Mouse (Mus musculus): ENCODE results near the gene Ltbp1. TPM values are rescaled to one million over a fixed set of nuclear protein-coding genes. Genes with fewer than 3 reads are reported as not detected.

Gene Ltbp1
- polyA plus RNA-seq, 1 experiment: 12.2 TPM

GRCm38 (mm10) chr17:74975192-74975591, 30.2 kb upstream of the Ltbp1 start:
- WGBS: 80% methylated on average over 6 of the region's 6 CpGs
- TF ChIP-seq POLR2A (IDR thresholded peaks at IDR 0.05; ENCODE audit: low read depth, low read length): no peak
- no peak for TF ChIP-seq CTCF (IDR thresholded peaks at IDR 0.05; ENCODE audit: extremely low read depth, insufficient read length, insufficient replicate concordance, low read depth, low read length)
- no peaks in the 10 kb centered on the region for H3K36me3 ChIP-seq (ENCODE audit: control insufficient read depth, insufficient read depth, low read length)

GRCm38 (mm10) chr17:74976167-74976985, 29.0 kb upstream of the Ltbp1 start:
- 39% methylated on average over 8 of the region's 8 CpGs for WGBS
- Histone ChIP-seq H3K4me1 (ENCODE audit: control insufficient read depth, insufficient read depth, insufficient read length, low read length) (no peaks in the 10 kb centered on the region), H3K36me3 (ENCODE audit: control insufficient read depth, insufficient read depth, low read length) (no peaks in the 10 kb centered on the region), H3K27ac (ENCODE audit: insufficient read depth, low read depth, low read length) (no peak overlapping the region), H3K27me3 (ENCODE audit: control insufficient read depth, insufficient read depth, low read length) (no peaks in the 10 kb centered on the region), H3K4me3 (ENCODE audit: low read depth, low read length) (no peak overlapping the region)
- TF ChIP-seq POLR2A (IDR thresholded peaks at IDR 0.05; ENCODE audit: low read depth, low read length) (no peak), CTCF (IDR thresholded peaks at IDR 0.05; ENCODE audit: extremely low read depth, insufficient read length, insufficient replicate concordance, low read depth, low read length) (no peak)

More at GRCm38 (mm10) chr17:74975192-74975591, 30.2 kb upstream of the Ltbp1 start:
- no peak overlapping the region for H3K27ac ChIP-seq (ENCODE audit: insufficient read depth, low read depth, low read length)
- H3K4me3 ChIP-seq (ENCODE audit: low read depth, low read length): no peak overlapping the region
- H3K4me1 ChIP-seq (ENCODE audit: control insufficient read depth, insufficient read depth, insufficient read length, low read length): no peaks in the 10 kb centered on the region
- no peaks in the 10 kb centered on the region for H3K27me3 ChIP-seq (ENCODE audit: control insufficient read depth, insufficient read depth, low read length)

- Histone ChIP-seq H3K4me3 (ENCODE audit: low read depth, low read length) (no peak overlapping the region), H3K36me3 (ENCODE audit: control insufficient read depth, insufficient read depth, low read length) (no peaks in the 10 kb centered on the region)
- 84% methylated on average over 8 of the region's 8 CpGs for WGBS
These were observed 25.6 kb upstream of the Ltbp1 start for GRCm38 (mm10) chr17:74979767-74980166.

GRCm38 (mm10) chr17:74981703-74982102, 23.7 kb upstream of the Ltbp1 start:
- TF ChIP-seq POLR2A (IDR thresholded peaks at IDR 0.05; ENCODE audit: low read depth, low read length) (no peak), CTCF (IDR thresholded peaks at IDR 0.05; ENCODE audit: extremely low read depth, insufficient read length, insufficient replicate concordance, low read depth, low read length) (no peak)
- 83% methylated on average over 5 of the region's 5 CpGs for WGBS
- Histone ChIP-seq H3K4me1 (ENCODE audit: control insufficient read depth, insufficient read depth, insufficient read length, low read length) (no peaks in the 10 kb centered on the region), H3K4me3 (ENCODE audit: low read depth, low read length) (no peak overlapping the region), H3K27ac (ENCODE audit: insufficient read depth, low read depth, low read length) (no peak overlapping the region), H3K27me3 (ENCODE audit: control insufficient read depth, insufficient read depth, low read length) (no peaks in the 10 kb centered on the region), H3K36me3 (ENCODE audit: control insufficient read depth, insufficient read depth, low read length) (no peaks in the 10 kb centered on the region)

More at GRCm38 (mm10) chr17:74979767-74980166, 25.6 kb upstream of the Ltbp1 start:
- TF ChIP-seq CTCF (IDR thresholded peaks at IDR 0.05; ENCODE audit: extremely low read depth, insufficient read length, insufficient replicate concordance, low read depth, low read length): no peak
- Histone ChIP-seq H3K4me1 (ENCODE audit: control insufficient read depth, insufficient read depth, insufficient read length, low read length) (no peaks in the 10 kb centered on the region), H3K27me3 (ENCODE audit: control insufficient read depth, insufficient read depth, low read length) (no peaks in the 10 kb centered on the region), H3K27ac (ENCODE audit: insufficient read depth, low read depth, low read length) (no peak overlapping the region)

- Histone ChIP-seq H3K27ac (ENCODE audit: insufficient read depth, low read depth, low read length) (no peak overlapping the region), H3K4me1 (ENCODE audit: control insufficient read depth, insufficient read depth, insufficient read length, low read length) (no peaks in the 10 kb centered on the region), H3K4me3 (ENCODE audit: low read depth, low read length) (no peak overlapping the region), H3K27me3 (ENCODE audit: control insufficient read depth, insufficient read depth, low read length) (no peaks in the 10 kb centered on the region), H3K36me3 (ENCODE audit: control insufficient read depth, insufficient read depth, low read length) (no peaks in the 10 kb centered on the region)
- no peak for TF ChIP-seq POLR2A (IDR thresholded peaks at IDR 0.05; ENCODE audit: low read depth, low read length)
- 55% methylated on average over 1 of the region's 1 CpGs for WGBS
These were observed 22.5 kb upstream of the Ltbp1 start for GRCm38 (mm10) chr17:74982880-74983279.

GRCm38 (mm10) chr17:74984071-74984470, 21.3 kb upstream of the Ltbp1 start:
- WGBS: 67% methylated on average over 1 of the region's 1 CpGs

GRCm38 (mm10) chr17:74984681-74985080, 20.7 kb upstream of the Ltbp1 start:
- no peak overlapping the region for H3K27ac ChIP-seq (ENCODE audit: insufficient read depth, low read depth, low read length)
- no peak overlapping the region for H3K4me3 ChIP-seq (ENCODE audit: low read depth, low read length)
- H3K36me3 ChIP-seq (ENCODE audit: control insufficient read depth, insufficient read depth, low read length): no peaks in the 10 kb centered on the region
- no peak for TF ChIP-seq POLR2A (IDR thresholded peaks at IDR 0.05; ENCODE audit: low read depth, low read length)
- no peak for TF ChIP-seq CTCF (IDR thresholded peaks at IDR 0.05; ENCODE audit: extremely low read depth, insufficient read length, insufficient replicate concordance, low read depth, low read length)
- H3K4me1 ChIP-seq (ENCODE audit: control insufficient read depth, insufficient read depth, insufficient read length, low read length): no peaks in the 10 kb centered on the region
- H3K27me3 ChIP-seq (ENCODE audit: control insufficient read depth, insufficient read depth, low read length): no peaks in the 10 kb centered on the region

More at GRCm38 (mm10) chr17:74984071-74984470, 21.3 kb upstream of the Ltbp1 start:
- no peak overlapping the region for H3K4me3 ChIP-seq (ENCODE audit: low read depth, low read length)
- H3K36me3 ChIP-seq (ENCODE audit: control insufficient read depth, insufficient read depth, low read length): no peaks in the 10 kb centered on the region
- H3K27ac ChIP-seq (ENCODE audit: insufficient read depth, low read depth, low read length): no peak overlapping the region
- no peaks in the 10 kb centered on the region for H3K27me3 ChIP-seq (ENCODE audit: control insufficient read depth, insufficient read depth, low read length)
- TF ChIP-seq POLR2A (IDR thresholded peaks at IDR 0.05; ENCODE audit: low read depth, low read length) (no peak), CTCF (IDR thresholded peaks at IDR 0.05; ENCODE audit: extremely low read depth, insufficient read length, insufficient replicate concordance, low read depth, low read length) (no peak)
- H3K4me1 ChIP-seq (ENCODE audit: control insufficient read depth, insufficient read depth, insufficient read length, low read length): no peaks in the 10 kb centered on the region
